ENCODE assay signal across 9 mouse cellular contexts in the genomic region with DNA sequence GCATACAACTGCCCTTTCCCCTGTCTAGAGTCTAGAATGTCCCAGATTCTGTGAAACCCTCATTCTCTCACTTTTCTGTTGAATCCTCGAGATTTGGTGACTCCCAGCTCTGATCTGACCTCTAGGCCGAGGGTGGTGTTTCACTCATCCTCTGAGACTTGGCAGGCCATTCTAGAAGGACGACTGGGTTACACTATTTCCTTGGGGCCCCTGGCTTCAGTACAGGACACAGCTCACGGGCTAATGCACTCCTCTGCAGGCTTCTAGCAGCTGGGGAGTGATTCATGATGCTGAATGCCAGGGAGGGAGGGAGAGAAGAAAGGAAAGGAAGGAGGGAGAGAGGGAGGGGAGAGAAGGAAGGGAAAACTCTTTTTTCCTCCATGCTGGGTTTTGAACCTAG. TPM values are rescaled to one million over a fixed set of nuclear protein-coding genes. Genes with fewer than 3 reads are reported as not detected.
DNase-seq lines count a peak whose midpoint lies in the region; ATAC-seq lines count a peak whose summit lies in the region.
"Had no signal": no experiment of that assay in that cellular context is flagged by ENCODE, and none has a peak within 500 bp of the region (broad histone marks: within the 10 kb centered on the region; RNA-seq: fewer than 3 reads in every experiment).

No protein-coding gene starts in this region.

- H3K4me1 ChIP-seq in hindbrain, embryonic 10.5 days (replicated peaks): peaks cover 20% of the 10 kb centered on the region
- peaks cover 7% of the 10 kb centered on the region; the same call in 1 of the 2 replicates for H3K4me1 ChIP-seq in hindbrain, embryonic 11.5 days (replicated peaks; ENCODE audit: control insufficient read depth, insufficient read depth, low read length)
- H3K4me1 ChIP-seq in limb, embryonic 13.5 days: peaks cover 23% of the 10 kb centered on the region

- no peak for ATAC-seq in hindbrain, embryonic 11.5 days (ENCODE audit: low FRiP score)
- no peak for ATAC-seq in limb, embryonic 13.5 days (ENCODE audit: low FRiP score, low read depth)
- no peak for ATAC-seq in inflammation-experienced regulatory T-cells, adult 6 months
- no peak for ATAC-seq in megakaryocyte, adult 5-6 weeks (ENCODE audit: poor library complexity, severe bottlenecking)

- peak overlapping the region; percentile 54; the same call in 1 of the 2 replicates for H3K27ac ChIP-seq in hindbrain, embryonic 10.5 days
- no peak overlapping the region for H3K27ac ChIP-seq in hindbrain, embryonic 11.5 days (ENCODE audit: low read depth, low read length)
- peak overlapping the region; percentile 61; the same call in 1 of the 2 replicates for H3K27ac ChIP-seq in limb, embryonic 13.5 days

- H3K36me3 ChIP-seq in hindbrain, embryonic 10.5 days: no peaks in the 10 kb centered on the region
- no peaks in the 10 kb centered on the region for H3K36me3 ChIP-seq in hindbrain, embryonic 11.5 days (ENCODE audit: control insufficient read depth, insufficient read depth, low read length)
- H3K36me3 ChIP-seq in limb, embryonic 13.5 days: no peaks in the 10 kb centered on the region

- H3K9me3 ChIP-seq in hindbrain, embryonic 10.5 days: no peaks in the 10 kb centered on the region
- H3K9me3 ChIP-seq in hindbrain, embryonic 11.5 days (ENCODE audit: control insufficient read depth, low read length): no peaks in the 10 kb centered on the region
- no peaks in the 10 kb centered on the region for H3K9me3 ChIP-seq in limb, embryonic 13.5 days

- H3K4me3 ChIP-seq in hindbrain, embryonic 10.5 days: no peak overlapping the region
- no peak overlapping the region for H3K4me3 ChIP-seq in hindbrain, embryonic 11.5 days (ENCODE audit: low read depth, low read length)
- no peak overlapping the region for H3K4me3 ChIP-seq in limb, embryonic 13.5 days

- intact Hi-C loops in gastrocnemius, postnatal 14 days (cut with DNase I; ENCODE audit: low total_unique reads): loop anchor here (10.0 kb wide), 1 partner anchor 87 kb away; no protein-coding TSS in a partner anchor

- DNase-seq in hindbrain, embryonic 10.5 days (ENCODE audit: low spot score): no peak
- DNase-seq in hindbrain, embryonic 11.5 days (ENCODE audit: low spot score): no peak
- peak; percentile 66 for DNase-seq in Muller cell, postnatal 12 days (ENCODE audit: inconsistent ontology term)
- DNase-seq in gastrocnemius, postnatal 14 days: peak; percentile 67
- no peak for DNase-seq in right cerebral cortex, postnatal 25 days

- no peaks in the 10 kb centered on the region for H3K27me3 ChIP-seq in hindbrain, embryonic 10.5 days (ENCODE audit: insufficient read depth, poor library complexity, severe bottlenecking)
- H3K27me3 ChIP-seq in hindbrain, embryonic 11.5 days (ENCODE audit: control insufficient read depth, insufficient read depth, low read length): no peaks in the 10 kb centered on the region
- H3K27me3 ChIP-seq in limb, embryonic 13.5 days: no peaks in the 10 kb centered on the region

- H3K4me2 ChIP-seq in hindbrain, embryonic 11.5 days (replicated peaks; ENCODE audit: low read depth, low read length): no peak overlapping the region
- H3K4me2 ChIP-seq in limb, embryonic 13.5 days (replicated peaks): no peak overlapping the region

- WGBS in hindbrain, embryonic 10.5 days: 44% methylated on average over 4 of the region's 4 CpGs
- 41% methylated on average over 4 of the region's 4 CpGs for WGBS in hindbrain, embryonic 11.5 days
- 26% methylated on average over 4 of the region's 4 CpGs for WGBS in limb, embryonic 13.5 days

- no peak overlapping the region for H3K9ac ChIP-seq in hindbrain, embryonic 11.5 days (ENCODE audit: low read depth, low read length)
- H3K9ac ChIP-seq in limb, embryonic 13.5 days: no peak overlapping the region

RNA-seq across cellular contexts. Expression of gene Tex44, which starts 22.1 kb away (rescaled TPM):
- not detected in 2 replicates for polyA plus RNA-seq in hindbrain, embryonic 10.5 days (2016; fragmentation: Nextera tagmentation; extraction: Ambion mirVana)
- 0.15 TPM in 1 of 2 replicates, not detected in the other for polyA plus RNA-seq in hindbrain, embryonic 11.5 days (2014; fragmentation: Nextera tagmentation; extraction: Ambion mirVana)
- total RNA-seq in gastrocnemius, postnatal 14 days (2021): not detected
- polyA plus RNA-seq in limb, embryonic 13.5 days (2015; fragmentation: Nextera tagmentation; extraction: Ambion mirVana): not detected in 2 replicates
- not detected for polyA plus RNA-seq in inflammation-experienced regulatory T-cells, adult 6 months (2017; shearing (Covaris generic))
- not detected in 2 replicates for total RNA-seq in megakaryocyte, adult 5-6 weeks (2015)
- total RNA-seq in megakaryocyte, adult 5-6 weeks (2017): not detected in 2 replicates
- total RNA-seq: gastrocnemius, postnatal 36 days had no signal

RNA-seq across cellular contexts. Expression of gene Nmur1, which starts 22.2 kb away (rescaled TPM):
- 0.12 TPM in 1 of 2 replicates, not detected in the other for polyA plus RNA-seq in hindbrain, embryonic 10.5 days (2016; fragmentation: Nextera tagmentation; extraction: Ambion mirVana)
- polyA plus RNA-seq in hindbrain, embryonic 11.5 days (2014; fragmentation: Nextera tagmentation; extraction: Ambion mirVana): not detected in 2 replicates
- total RNA-seq in gastrocnemius, postnatal 14 days (2021): not detected
- polyA plus RNA-seq in limb, embryonic 13.5 days (2015; fragmentation: Nextera tagmentation; extraction: Ambion mirVana): not detected in 2 replicates
- 1 to 10 TPM in 2 of 3 experiments, under 1 TPM in 1; 0.77 to 2.1 (median 1.5) TPM for polyA plus RNA-seq in inflammation-experienced regulatory T-cells, adult 6 months (2017; shearing (Covaris generic))
- total RNA-seq in megakaryocyte, adult 5-6 weeks (2015): not detected in 2 replicates
- not detected in 2 replicates for total RNA-seq in megakaryocyte, adult 5-6 weeks (2017)
- total RNA-seq: gastrocnemius, postnatal 36 days had no signal

Comparison
In these comparisons a context has a peak if more than half of its experiments do, and no peak if none do; other contexts are left out.
1. DNase-seq: peak in Muller cell, postnatal 12 days (single experiment) and gastrocnemius, postnatal 14 days (single experiment); none in hindbrain, embryonic 10.5 days (single experiment), hindbrain, embryonic 11.5 days (single experiment) and right cerebral cortex, postnatal 25 days (single experiment).